Mouse (Mus musculus): ENCODE data around the gene Tbpl1.

Gene Tbpl1

GRCm38 (mm10) chr10:22731272-22732093 is at the start of gene Tbpl1:
Gene Tbpl1 (minus strand): TSS chr10:22731938.
- DNase-seq (ENCODE audit: low spot score), result peak; percentile 93

DNA sequence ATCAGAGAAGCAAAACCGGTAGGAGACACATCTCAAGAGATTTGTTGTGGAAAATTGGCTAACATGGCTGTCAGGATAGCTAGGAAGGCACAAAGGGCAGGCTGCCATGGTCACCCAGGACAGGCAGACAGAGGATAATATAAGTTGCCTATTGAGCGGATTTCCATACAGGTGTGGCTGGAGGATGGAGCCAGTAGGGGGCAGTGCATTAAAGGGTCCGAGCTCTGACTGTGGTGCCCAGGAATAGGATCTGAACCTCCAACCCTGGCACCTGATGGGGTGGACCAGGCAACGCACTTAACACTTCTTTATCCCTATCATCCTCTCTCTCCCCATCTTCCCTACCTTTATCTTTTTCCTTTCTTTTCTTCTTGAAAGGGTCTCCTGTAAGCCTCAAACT is 49.7 kb upstream of the Tbpl1 start:
- no peak for DNase-seq (ENCODE audit: low spot score)

DNA sequence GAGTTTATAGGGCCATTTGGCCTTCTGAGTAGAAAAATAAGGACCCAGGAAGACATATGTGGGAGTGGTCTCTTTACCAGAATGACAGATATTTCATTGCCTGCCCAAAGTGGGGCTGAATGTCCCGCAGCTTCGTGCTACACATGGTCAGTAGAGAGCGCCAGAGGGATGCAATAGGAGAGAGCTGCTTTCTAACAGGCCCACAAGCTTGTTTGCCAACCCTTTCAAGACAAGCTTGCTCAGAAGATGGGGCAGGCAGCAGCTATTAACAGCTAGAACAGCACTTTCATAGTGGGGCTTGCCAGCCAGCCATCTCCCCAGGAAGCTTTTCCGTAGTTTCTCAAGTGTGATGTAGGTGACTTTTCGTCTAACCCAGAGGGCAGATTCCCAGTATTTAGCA is 46.2 kb upstream of the Tbpl1 start:
- no peak for DNase-seq (ENCODE audit: low spot score)

DNA sequence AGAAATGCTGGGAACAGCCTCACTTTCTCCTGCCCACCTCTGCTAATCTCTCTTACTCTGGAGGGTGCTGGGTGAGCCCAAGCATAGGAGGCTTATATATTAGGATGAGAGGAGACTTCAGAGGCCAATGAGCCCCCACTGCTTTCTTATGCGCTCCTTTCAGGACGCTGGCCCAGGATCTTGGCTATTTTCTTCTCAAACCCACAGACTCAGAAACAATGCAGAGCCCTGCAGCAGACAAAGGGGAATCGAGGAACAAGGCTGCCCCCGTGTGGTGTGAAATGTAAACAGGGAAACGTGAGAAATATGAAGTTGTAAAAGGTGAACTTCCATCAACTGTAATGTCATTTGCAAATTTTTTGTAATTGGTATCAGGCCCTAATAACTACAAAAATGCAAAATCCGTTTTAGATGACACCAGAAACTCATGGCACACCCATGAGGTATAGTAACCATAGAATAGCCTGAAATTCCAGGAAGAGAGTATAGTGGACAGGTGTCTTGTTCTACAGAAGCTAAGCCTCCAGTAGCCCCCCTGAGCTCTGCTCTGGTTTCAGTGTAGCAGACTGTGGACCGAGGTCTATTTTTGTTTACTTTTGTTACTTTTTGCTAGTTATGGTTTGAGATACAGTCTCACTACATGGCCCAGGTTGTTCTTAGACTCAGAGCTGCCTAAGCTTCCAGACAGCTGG is 44.4 kb upstream of the Tbpl1 start:
- DNase-seq (ENCODE audit: low spot score), result no peak

- DNase-seq (ENCODE audit: low spot score), result no peak
Measured at GRCm38 (mm10) chr10:22775456-22775855, 43.7 kb upstream of the Tbpl1 start.

GRCm38 (mm10) chr10:22774626-22775025 is 42.9 kb upstream of the Tbpl1 start:
- DNase-seq (ENCODE audit: low spot score), result no peak

DNA sequence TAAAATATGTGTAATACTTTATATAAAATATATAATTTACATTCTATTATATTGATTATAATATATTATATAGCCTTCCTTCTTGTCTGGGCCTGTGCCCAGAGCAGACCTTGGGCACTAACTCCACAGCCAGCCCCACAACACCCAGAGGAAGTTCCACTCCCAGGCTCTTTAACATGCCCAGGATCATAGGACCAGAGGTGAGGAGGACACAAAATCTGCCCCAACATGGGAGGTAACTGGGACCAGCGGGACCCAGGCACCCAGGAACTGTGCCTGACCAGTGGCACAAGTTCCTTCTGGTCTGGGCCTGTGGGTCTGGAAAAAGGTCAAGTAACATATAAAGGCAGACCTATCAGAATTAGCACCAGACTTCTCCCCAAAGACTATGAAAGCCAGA is 22.5 kb upstream of the Tbpl1 start:
- no peak for DNase-seq (ENCODE audit: low spot score)

DNA sequence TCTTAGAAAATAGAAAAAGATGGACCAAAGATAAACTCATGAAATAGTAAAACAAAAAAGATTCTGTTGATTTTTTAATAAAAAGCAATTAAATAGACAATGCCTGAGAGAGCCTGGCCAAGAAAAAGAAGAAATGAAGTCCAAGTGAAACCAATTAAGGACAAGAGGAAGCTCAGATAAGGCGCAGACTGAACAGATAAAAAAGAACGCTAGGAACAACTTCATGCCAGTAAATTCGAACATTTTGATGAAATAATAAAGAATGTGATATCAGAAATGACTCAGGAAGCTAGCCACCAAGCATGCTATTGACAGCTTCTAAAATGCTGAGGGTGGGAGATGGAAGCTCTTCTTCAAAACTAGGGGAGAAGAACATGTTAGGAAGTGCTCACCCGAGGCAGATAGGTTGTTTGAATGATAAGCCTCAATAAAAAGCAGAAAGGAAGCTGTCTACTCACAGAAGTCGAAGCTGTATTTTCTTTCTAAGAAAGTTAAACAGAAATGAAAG is 19.5 kb upstream of the Tbpl1 start:
- DNase-seq (ENCODE audit: low spot score), result no peak

- no peak for DNase-seq (ENCODE audit: low spot score)
Measured at GRCm38 (mm10) chr10:22746334-22747322, 14.9 kb upstream of the Tbpl1 start.

DNA sequence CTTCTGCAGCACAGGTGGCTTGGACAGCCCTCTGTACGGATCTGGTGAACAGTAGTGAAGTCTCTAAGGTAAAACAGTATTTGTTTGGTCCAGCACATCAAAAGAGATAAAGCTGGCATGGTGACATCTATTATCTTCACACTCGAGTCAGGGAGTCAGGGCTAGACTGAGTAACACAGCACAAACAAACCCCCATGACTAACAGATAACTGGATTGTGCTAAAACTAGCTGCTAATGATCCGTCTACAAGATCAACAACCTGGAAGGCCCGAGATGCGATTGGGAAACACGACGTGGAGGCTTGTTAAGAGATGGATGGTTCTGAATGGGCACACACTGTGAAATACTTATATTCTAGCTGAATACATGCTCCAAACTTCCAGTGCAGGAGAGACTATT is 14.2 kb upstream of the Tbpl1 start:
- DNase-seq (ENCODE audit: low spot score), result no peak

DNA sequence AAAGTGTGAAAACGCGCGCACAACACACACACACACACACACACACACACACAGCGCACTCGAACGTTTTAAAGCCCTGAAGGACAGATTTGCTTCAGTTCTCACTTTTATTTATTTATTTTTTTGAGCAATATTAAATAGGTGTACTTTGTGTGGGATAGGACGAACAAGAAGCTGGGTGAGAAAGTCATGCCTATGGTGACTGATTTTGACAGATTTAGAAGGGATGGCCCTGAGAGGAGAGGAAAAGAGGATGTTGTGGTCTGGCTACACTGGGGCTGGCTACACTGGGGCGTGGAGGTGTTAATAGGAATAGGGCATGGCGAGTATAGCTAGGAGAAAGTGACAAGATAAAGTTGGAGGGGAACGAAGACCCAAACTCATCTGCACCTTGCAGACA is 443 bp upstream of the Tbpl1 start:
- no peak for DNase-seq (ENCODE audit: low spot score)

DNA sequence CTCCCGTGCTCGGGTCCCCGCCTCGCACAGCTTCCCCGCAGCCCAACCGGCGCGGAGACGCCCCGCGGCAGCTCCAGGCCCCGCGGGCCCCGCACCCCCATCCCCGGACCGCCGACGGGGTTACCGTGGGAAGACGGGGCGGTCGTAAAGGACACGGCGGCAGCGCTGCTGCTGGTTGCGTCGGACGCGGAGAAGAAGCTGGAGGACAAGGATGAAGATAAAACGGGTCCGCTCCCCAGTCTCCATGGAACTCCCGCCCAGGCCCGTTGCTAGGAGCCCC is 806 bp downstream of the Tbpl1 start:
- DNase-seq (ENCODE audit: low spot score), result peak; percentile 7

DNA sequence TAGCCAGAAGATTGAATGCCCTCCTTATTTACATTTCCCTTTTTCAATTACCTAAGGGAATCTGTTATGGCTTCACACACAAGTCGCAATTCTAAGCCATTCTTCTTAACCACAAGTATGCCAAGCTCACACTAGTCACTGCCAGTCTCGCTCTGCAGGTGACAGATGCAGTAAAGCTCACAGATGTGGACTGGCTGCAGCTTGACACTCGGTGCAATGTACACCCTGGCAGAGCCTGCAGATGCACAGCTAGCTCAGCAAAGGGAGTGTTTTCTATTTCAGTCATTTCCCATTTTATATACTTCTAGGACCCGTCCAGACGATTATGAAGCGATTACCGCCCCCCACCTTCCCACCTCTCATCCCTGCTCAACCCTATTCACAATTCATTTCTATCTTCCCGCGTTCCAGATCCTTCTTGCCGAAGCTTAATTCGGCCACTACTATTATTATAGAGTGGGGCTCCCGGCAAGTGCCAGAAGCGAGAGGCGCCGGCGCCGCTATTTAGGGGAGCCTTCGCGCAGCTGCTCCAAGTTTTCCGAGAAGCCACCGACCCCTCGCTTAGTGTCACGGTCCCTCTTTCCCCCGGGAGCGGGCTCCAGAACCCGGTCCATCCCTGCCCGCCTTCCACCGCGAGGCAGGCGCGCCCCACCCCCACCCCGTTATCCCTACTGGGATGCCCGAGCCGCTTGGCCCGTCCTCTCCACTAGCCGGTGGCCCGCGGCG is 1.3 kb downstream of the Tbpl1 start:
- DNase-seq (ENCODE audit: low spot score), result no peak

DNA sequence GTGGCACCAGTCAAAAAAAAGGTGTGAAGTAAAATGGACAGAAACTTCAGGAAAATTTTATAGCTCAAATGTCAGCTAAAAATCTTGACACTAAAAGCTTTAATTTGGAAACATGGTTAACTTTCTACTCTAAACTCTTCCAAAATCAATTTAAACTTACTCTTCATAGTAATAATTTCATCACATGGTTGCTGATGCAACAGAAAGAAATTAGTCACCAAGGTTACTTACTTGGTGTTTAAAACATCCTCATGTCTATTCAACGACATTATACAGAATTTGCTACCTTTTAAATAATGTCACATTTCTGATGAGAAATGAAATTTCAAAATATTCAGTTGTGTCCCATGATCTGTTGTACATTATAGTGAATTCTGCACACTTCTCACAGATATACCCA is 3.5 kb downstream of the Tbpl1 start:
- DNase-seq (ENCODE audit: low spot score), result no peak

DNA sequence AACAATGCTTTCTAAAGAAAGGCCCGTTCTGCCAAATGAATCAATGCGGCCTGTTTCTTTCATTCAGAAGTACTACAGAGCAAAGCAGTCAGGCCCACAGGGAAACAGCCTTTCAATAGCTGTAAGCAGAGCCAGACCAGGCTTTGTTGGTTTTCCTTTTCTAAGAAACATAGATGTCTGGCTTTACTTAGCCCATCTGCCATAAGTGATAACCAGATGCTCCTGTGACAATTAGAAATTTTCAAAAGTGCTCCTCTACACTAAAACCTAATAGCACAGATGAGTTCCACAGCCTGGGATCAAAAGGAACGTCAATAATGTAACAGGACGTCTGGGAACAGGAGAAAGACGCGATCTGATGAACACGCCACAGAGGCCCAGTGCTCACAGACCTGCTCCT is 5.4 kb downstream of the Tbpl1 start:
- DNase-seq (ENCODE audit: low spot score), result no peak

- DNase-seq (ENCODE audit: low spot score), result no peak
Measured at GRCm38 (mm10) chr10:22725166-22725565, 6.6 kb downstream of the Tbpl1 start.

GRCm38 (mm10) chr10:22720781-22721529 is 10.8 kb downstream of the Tbpl1 start:
- no peak for DNase-seq (ENCODE audit: low spot score)

DNA sequence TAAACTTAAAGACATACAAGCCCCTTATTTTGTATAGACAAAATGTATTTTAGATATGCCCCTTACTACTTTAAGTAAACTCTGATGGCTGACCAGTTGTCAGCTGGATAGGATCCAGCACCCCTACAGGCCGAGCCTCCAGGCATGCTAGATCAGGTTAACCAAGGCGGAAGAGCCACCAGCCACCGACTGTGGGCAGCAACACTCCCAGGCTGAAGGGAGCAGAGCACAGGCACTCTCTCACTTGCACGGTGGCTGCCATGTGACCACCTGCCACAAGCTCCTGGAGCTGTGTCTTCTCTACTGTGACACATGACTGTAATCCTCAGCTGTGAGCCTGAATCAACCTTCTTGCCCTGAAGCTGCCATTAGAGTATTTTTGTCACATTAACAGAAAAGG is 13.3 kb downstream of the Tbpl1 start:
- DNase-seq (ENCODE audit: low spot score), result no peak

- peak; percentile 11 for DNase-seq (ENCODE audit: low spot score)
Measured at GRCm38 (mm10) chr10:22714520-22714919, 17.2 kb downstream of the Tbpl1 start.

GRCm38 (mm10) chr10:22712955-22713354 is 18.8 kb downstream of the Tbpl1 start:
- DNase-seq (ENCODE audit: low spot score), result no peak

DNA sequence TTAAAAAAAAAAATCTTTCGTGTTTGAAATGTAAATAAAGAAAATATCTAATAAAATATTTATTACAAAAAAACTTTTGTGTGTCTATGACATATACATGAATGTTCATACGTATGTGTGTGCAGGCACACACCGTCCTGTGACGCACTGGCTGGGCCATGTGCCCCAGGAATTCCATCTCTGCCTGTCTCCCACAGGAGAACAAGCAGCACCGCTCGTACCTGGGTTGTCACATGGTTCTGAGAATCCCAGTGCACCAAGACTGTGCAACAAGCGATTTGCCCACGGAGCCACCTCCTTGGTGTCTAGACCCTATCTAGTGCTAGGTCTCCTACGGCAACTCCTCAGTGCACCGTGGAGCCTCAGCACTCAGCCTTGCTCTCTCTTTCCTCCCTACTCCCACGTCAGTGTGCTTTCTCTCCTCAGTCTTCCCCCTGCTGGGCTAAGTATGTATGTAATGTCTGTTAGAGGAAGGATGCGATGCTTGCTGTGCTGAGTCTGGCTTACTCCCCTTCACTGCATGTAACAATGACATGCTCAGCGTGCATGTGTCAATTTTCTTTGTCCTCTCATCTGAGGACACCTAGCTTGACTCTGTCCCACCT is 21.5 kb downstream of the Tbpl1 start:
- DNase-seq (ENCODE audit: low spot score), result no peak
